ENCODE assay signal across 29 mouse cellular contexts in genomic region chr8:72342556-72343300, GRCm38 (mm10). TPM values are rescaled to one million over a fixed set of nuclear protein-coding genes. Genes with fewer than 3 reads are reported as not detected.
DNase-seq lines count a peak whose midpoint lies in the region; ATAC-seq and TF ChIP-seq lines count a peak whose summit lies in the region.
"Had no signal": no experiment of that assay in that cellular context is flagged by ENCODE, and none has a peak within 500 bp of the region (broad histone marks: within the 10 kb centered on the region; RNA-seq: fewer than 3 reads in every experiment).

No protein-coding gene starts in this region.

- H3K36me3 ChIP-seq in forebrain, postnatal 0 days (ENCODE audit: insufficient read depth), result peaks cover 82% of the 10 kb centered on the region
- H3K36me3 ChIP-seq in forebrain, embryonic 13.5 days (ENCODE audit: poor library complexity, severe bottlenecking), result peaks cover 91% of the 10 kb centered on the region
- peaks cover 13% of the 10 kb centered on the region for H3K36me3 ChIP-seq in spleen, adult 2 months (ENCODE audit: control insufficient read depth, insufficient read depth, low read length)
- peaks cover 90% of the 10 kb centered on the region for H3K36me3 ChIP-seq in kidney, embryonic 15.5 days

- ATAC-seq in forebrain, postnatal 0 days, result peak; percentile 61
- no peak for ATAC-seq in forebrain, embryonic 13.5 days
- ATAC-seq in kidney, embryonic 15.5 days (replicated peaks; ENCODE audit: low FRiP score), result no peak
- ATAC-seq: liver, embryonic 12.5 days; liver, postnatal 0 days; midbrain, embryonic 16.5 days had no signal

- WGBS in forebrain, postnatal 0 days, result 84% methylated on average over 5 of the region's 5 CpGs
- WGBS in forebrain, embryonic 13.5 days, result 88% methylated on average over 5 of the region's 5 CpGs
- 71% methylated on average over 5 of the region's 5 CpGs for WGBS in spleen, adult 2 months
- 93% methylated on average over 5 of the region's 5 CpGs for WGBS in kidney, embryonic 15.5 days

- TF ChIP-seq POLR2A in spleen, adult 2 months (IDR thresholded peaks at IDR 0.05; ENCODE audit: low read depth, low read length), result no peak

- no peak for TF ChIP-seq CTCF in forebrain, postnatal 0 days (IDR thresholded peaks at IDR 0.05; ENCODE audit: low read depth)
- no peak for TF ChIP-seq CTCF in spleen, adult 2 months (IDR thresholded peaks at IDR 0.05; ENCODE audit: extremely low read depth, insufficient read depth, insufficient read length, insufficient replicate concordance)

- no peaks in the 10 kb centered on the region for H3K4me1 ChIP-seq in forebrain, postnatal 0 days (ENCODE audit: insufficient read depth)
- H3K4me1 ChIP-seq in forebrain, embryonic 13.5 days, result no peaks in the 10 kb centered on the region
- H3K4me1 ChIP-seq in spleen, adult 2 months (ENCODE audit: control insufficient read depth, insufficient read depth, insufficient read length), result peaks cover 25% of the 10 kb centered on the region; the same call in 1 of the 2 replicates
- H3K4me1 ChIP-seq in kidney, embryonic 15.5 days, result no peaks in the 10 kb centered on the region
- H3K4me1 ChIP-seq: forebrain, embryonic 12.5 days; hindbrain, embryonic 10.5 days; hindbrain, embryonic 15.5 days; limb, embryonic 13.5 days; neural tube, embryonic 13.5 days; stomach, embryonic 15.5 days had no signal

- peak; percentile 55 to 65 for DNase-seq in cerebellum, postnatal 10 days
- no peak for DNase-seq in cerebellum, adult 11-12 months
- peak; percentile 27 for DNase-seq in forebrain, postnatal 0 days
- no peak for DNase-seq in spleen, adult 2 months (ENCODE audit: low read depth in 1 of 2, low spot score in 2 of 2)
- no peak for DNase-seq in spleen, adult 18-20 months
- DNase-seq: adrenal gland, adult 8-10 months; cerebellum, adult 18-20 months; gastrocnemius, postnatal 14 days; heart, postnatal 14 days; kidney, adult 2 months; kidney, postnatal 4 days; layer of hippocampus, adult 9-11 months; liver, postnatal 0 days; lung, postnatal 36 days had no signal

- no peak overlapping the region for H3K4me3 ChIP-seq in forebrain, postnatal 0 days (ENCODE audit: low read depth, low read length)
- H3K4me3 ChIP-seq in forebrain, embryonic 13.5 days, result no peak overlapping the region
- no peak overlapping the region for H3K4me3 ChIP-seq in spleen, adult 2 months (ENCODE audit: extremely low read depth, insufficient read depth, insufficient read length)
- H3K4me3 ChIP-seq in kidney, embryonic 15.5 days (replicated peaks), result no peak overlapping the region
- H3K4me3 ChIP-seq: erythroblast, embryonic 14.5 days; forebrain, embryonic 12.5 days; hindbrain, embryonic 10.5 days; hindbrain, embryonic 15.5 days; limb, embryonic 13.5 days; liver, embryonic 12.5 days; neural tube, embryonic 13.5 days; stomach, embryonic 15.5 days had no signal

- no peaks in the 10 kb centered on the region for H3K9me3 ChIP-seq in forebrain, postnatal 0 days (ENCODE audit: low read length)
- no peaks in the 10 kb centered on the region for H3K9me3 ChIP-seq in forebrain, embryonic 13.5 days (replicated peaks)
- no peaks in the 10 kb centered on the region for H3K9me3 ChIP-seq in kidney, embryonic 15.5 days (replicated peaks)
- H3K9me3 ChIP-seq: forebrain, embryonic 12.5 days; G1E; hindbrain, embryonic 10.5 days; hindbrain, embryonic 15.5 days; limb, embryonic 13.5 days; liver, embryonic 12.5 days; neural tube, embryonic 13.5 days; stomach, embryonic 15.5 days had no signal

- no peaks in the 10 kb centered on the region for H3K27me3 ChIP-seq in forebrain, postnatal 0 days (ENCODE audit: insufficient read depth, low read length)
- no peaks in the 10 kb centered on the region for H3K27me3 ChIP-seq in forebrain, embryonic 13.5 days
- no peaks in the 10 kb centered on the region for H3K27me3 ChIP-seq in spleen, adult 2 months (ENCODE audit: control insufficient read depth, insufficient read depth, low read length)
- H3K27me3 ChIP-seq in kidney, embryonic 15.5 days, result no peaks in the 10 kb centered on the region
- H3K27me3 ChIP-seq: CH12.LX; forebrain, embryonic 12.5 days; hindbrain, embryonic 15.5 days; limb, embryonic 13.5 days; liver, embryonic 12.5 days; neural tube, embryonic 13.5 days; stomach, embryonic 15.5 days had no signal

- H3K27ac ChIP-seq in forebrain, postnatal 0 days (ENCODE audit: low read depth, low read length), result peak overlapping the region; percentile 50
- no peak overlapping the region for H3K27ac ChIP-seq in forebrain, embryonic 13.5 days
- peak overlapping the region; percentile 70 for H3K27ac ChIP-seq in spleen, adult 2 months (ENCODE audit: insufficient read depth, low read length)
- H3K27ac ChIP-seq in kidney, embryonic 15.5 days, result no peak overlapping the region
- H3K27ac ChIP-seq: forebrain, embryonic 12.5 days; hindbrain, embryonic 10.5 days; hindbrain, embryonic 15.5 days; kidney, postnatal 0 days; limb, embryonic 13.5 days; liver, embryonic 12.5 days; neural tube, embryonic 13.5 days; stomach, embryonic 15.5 days had no signal

- H3K9ac ChIP-seq in forebrain, postnatal 0 days, result no peak overlapping the region
- no peak overlapping the region for H3K9ac ChIP-seq in forebrain, embryonic 13.5 days
- no peak overlapping the region for H3K9ac ChIP-seq in kidney, embryonic 15.5 days
- H3K9ac ChIP-seq: forebrain, embryonic 12.5 days; hindbrain, embryonic 15.5 days; limb, embryonic 13.5 days; liver, embryonic 12.5 days; liver, postnatal 0 days; neural tube, embryonic 13.5 days; stomach, embryonic 15.5 days had no signal

- no peak overlapping the region for H3K4me2 ChIP-seq in forebrain, postnatal 0 days (ENCODE audit: low read depth)
- no peak overlapping the region for H3K4me2 ChIP-seq in forebrain, embryonic 13.5 days
- no peak overlapping the region for H3K4me2 ChIP-seq in kidney, embryonic 15.5 days
- H3K4me2 ChIP-seq: forebrain, embryonic 12.5 days; hindbrain, embryonic 15.5 days; limb, embryonic 13.5 days; liver, embryonic 12.5 days; midbrain, embryonic 11.5 days; neural tube, embryonic 13.5 days; stomach, embryonic 15.5 days had no signal

RNA-seq across cellular contexts. Expression of gene Klf2, which starts 23.9 kb away (rescaled TPM):
- 3.8 and 4.0 TPM in 2 replicates for total RNA-seq in forebrain, postnatal 0 days (2014; rRNA removed)
- polyA plus RNA-seq in forebrain, postnatal 0 days (2015; fragmentation: Nextera tagmentation; extraction: Ambion mirVana), result 9.5 and 10.1 TPM in 2 replicates
- 2.8 and 3.6 TPM in 2 replicates for polyA plus RNA-seq in forebrain, embryonic 13.5 days (2015; fragmentation: Nextera tagmentation; extraction: Ambion mirVana)
- polyA plus RNA-seq in spleen, adult 2 months (2012; rRNA removed), result 219 and 378 TPM in 2 replicates
- 12.6 and 14.0 TPM in 2 replicates for polyA plus RNA-seq in kidney, embryonic 15.5 days (2015; fragmentation: Nextera tagmentation; extraction: Ambion mirVana)

RNA-seq across cellular contexts. Expression of gene Gm10282, which starts 37.7 kb away (rescaled TPM):
- 4.5 and 4.7 TPM in 2 replicates for total RNA-seq in forebrain, postnatal 0 days (2014; rRNA removed)
- polyA plus RNA-seq in forebrain, postnatal 0 days (2015; fragmentation: Nextera tagmentation; extraction: Ambion mirVana), result 14.9 and 15.4 TPM in 2 replicates
- polyA plus RNA-seq in forebrain, embryonic 13.5 days (2015; fragmentation: Nextera tagmentation; extraction: Ambion mirVana), result 39.4 and 41.0 TPM in 2 replicates
- 1.4 and 1.7 TPM in 2 replicates for polyA plus RNA-seq in spleen, adult 2 months (2012; rRNA removed)
- 29.0 and 30.3 TPM in 2 replicates for polyA plus RNA-seq in kidney, embryonic 15.5 days (2015; fragmentation: Nextera tagmentation; extraction: Ambion mirVana)

Comparison
In these comparisons a context has a peak if more than half of its experiments do, and no peak if none do; other contexts are left out.
1. DNase-seq: peak in cerebellum, postnatal 10 days (2 of 2) and forebrain, postnatal 0 days (single experiment); none in cerebellum, adult 11-12 months (single experiment), spleen, adult 2 months (0 of 2) and spleen, adult 18-20 months (0 of 2).
2. H3K27ac ChIP-seq: peak in forebrain, postnatal 0 days (single experiment) and spleen, adult 2 months (single experiment); none in forebrain, embryonic 13.5 days (single experiment) and kidney, embryonic 15.5 days (single experiment).
3. RNA of gene Klf2, which starts 23.9 kb away (polyA plus RNA-seq): 219 to 378 TPM in spleen, adult 2 months; 12.6 to 14.0 TPM in kidney, embryonic 15.5 days, 9.5 to 10.1 TPM in forebrain, postnatal 0 days and 2.8 to 3.6 TPM in forebrain, embryonic 13.5 days; every median in the first group is over 10 times any median in the second.